Mouse (Mus musculus) small intestine, adult 2 months (tissue): ENCODE results near the gene Ciao2b.

Experiments used
- CTCF ChIP-seq: fragments of 200-500 bp; IDR thresholded peaks from 2 replicates; pipeline ENCODE4 v1.5.1; 2012; ENCODE audit warnings: low read depth, mild to moderate bottlenecking, control low read depth, inconsistent platforms, low read length, moderate library complexity, mixed read lengths; ENCODE audit not compliant: insufficient replicate concordance, insufficient read length; ENCODE audit errors: extremely low read depth
- POLR2A ChIP-seq: fragments of 200-500 bp; IDR thresholded peaks from 2 replicates; pipeline ENCODE4 v1.6.1; 2012; ENCODE audit warnings: low read depth, mild to moderate bottlenecking, control low read depth, inconsistent platforms, low read length, moderate library complexity

GRCm38 (mm10) chr8:104601941-104602371 lies 39.8 kb downstream of the Ciao2b start:
- TF ChIP-seq POLR2A (no peak), CTCF (no peak)
